ENCODE assay signal across 10 mouse cellular contexts in genomic region chr13:28720169-28720568, GRCm38 (mm10).
A peak's percentile ranks its signal among the peaks of the same experiment; 100 is the strongest.
DNase-seq lines count a peak whose midpoint lies in the region; ATAC-seq and TF ChIP-seq lines count a peak whose summit lies in the region.
"Had no signal": no experiment of that assay in that cellular context is flagged by ENCODE, and none has a peak within 500 bp of the region (broad histone marks: within the 10 kb centered on the region; RNA-seq: fewer than 3 reads in every experiment).

No protein-coding gene starts in this region.

- peak; percentile 86 for DNase-seq in brain, embryonic 14.5 days (ENCODE audit: low read depth)
- peak; percentile 21 for DNase-seq in hindbrain, embryonic 11.5 days (ENCODE audit: low spot score)
- no peak for DNase-seq in stomach, postnatal 0 days (ENCODE audit: low spot score)
- no peak for DNase-seq in gastrocnemius, postnatal 4 days (ENCODE audit: low spot score in 2 of 2)
- DNase-seq in gastrocnemius, postnatal 10 days: no peak

- peak overlapping the region; percentile 64 for H3K27ac ChIP-seq in heart, embryonic 16.5 days (ENCODE audit: low read length)
- no peak overlapping the region for H3K27ac ChIP-seq in heart, embryonic 11.5 days (ENCODE audit: low read depth, low read length)
- 0 out of 2 replicates have a peak overlapping the region, but pooled peaks have one; percentile 21 for H3K27ac ChIP-seq in hindbrain, embryonic 11.5 days (ENCODE audit: low read depth, low read length)
- peak overlapping the region; percentile 64 for H3K27ac ChIP-seq in neural tube, embryonic 15.5 days (replicated peaks)
- H3K27ac ChIP-seq in stomach, postnatal 0 days (replicated peaks): no peak overlapping the region

- no peak for TF ChIP-seq CTCF in brain, embryonic 14.5 days (IDR thresholded peaks at IDR 0.05; ENCODE audit: borderline replicate concordance, extremely low read depth, insufficient read depth, insufficient read length)
- no peak for TF ChIP-seq CTCF in stomach, postnatal 0 days (IDR thresholded peaks at IDR 0.05; ENCODE audit: low read depth)

- no peak for TF ChIP-seq EP300 in stomach, postnatal 0 days (optimal IDR thresholded peaks at IDR 0.05)

- WGBS in heart, embryonic 16.5 days: 55% methylated on average over 11 of the region's 11 CpGs
- WGBS in heart, embryonic 11.5 days (ENCODE audit: insufficient replicate concordance): 61% methylated on average over 11 of the region's 11 CpGs
- WGBS in hindbrain, embryonic 11.5 days: 71% methylated on average over 11 of the region's 11 CpGs
- 61% methylated on average over 11 of the region's 11 CpGs for WGBS in neural tube, embryonic 15.5 days
- WGBS in stomach, postnatal 0 days: 69% methylated on average over 11 of the region's 11 CpGs

- no peaks in the 10 kb centered on the region for H3K9me3 ChIP-seq in heart, embryonic 16.5 days (replicated peaks; ENCODE audit: control insufficient read depth, low read length)
- no peaks in the 10 kb centered on the region for H3K9me3 ChIP-seq in heart, embryonic 11.5 days (replicated peaks; ENCODE audit: control insufficient read depth, low read length)
- no peaks in the 10 kb centered on the region for H3K9me3 ChIP-seq in hindbrain, embryonic 11.5 days (ENCODE audit: control insufficient read depth, low read length)
- no peaks in the 10 kb centered on the region for H3K9me3 ChIP-seq in neural tube, embryonic 15.5 days (replicated peaks)
- H3K9me3 ChIP-seq in stomach, postnatal 0 days (ENCODE audit: control insufficient read depth, low read length): no peaks in the 10 kb centered on the region
- H3K9me3 ChIP-seq: G1E had no signal

- peak overlapping the region; percentile 17 for H3K4me2 ChIP-seq in heart, embryonic 16.5 days (ENCODE audit: low read depth, low read length)
- H3K4me2 ChIP-seq in heart, embryonic 11.5 days: no peak overlapping the region
- H3K4me2 ChIP-seq in hindbrain, embryonic 11.5 days (replicated peaks; ENCODE audit: low read depth, low read length): no peak overlapping the region
- H3K4me2 ChIP-seq in neural tube, embryonic 15.5 days: 0 out of 2 replicates have a peak overlapping the region, but pooled peaks have one; percentile 9
- no peak overlapping the region for H3K4me2 ChIP-seq in stomach, postnatal 0 days (replicated peaks; ENCODE audit: low read depth)

- no peaks in the 10 kb centered on the region for H3K27me3 ChIP-seq in heart, embryonic 16.5 days (ENCODE audit: control insufficient read depth, insufficient read depth, low read length)
- no peaks in the 10 kb centered on the region for H3K27me3 ChIP-seq in heart, embryonic 11.5 days (ENCODE audit: control insufficient read depth, insufficient read depth, low read length)
- no peaks in the 10 kb centered on the region for H3K27me3 ChIP-seq in hindbrain, embryonic 11.5 days (ENCODE audit: control insufficient read depth, insufficient read depth, low read length)
- H3K27me3 ChIP-seq in neural tube, embryonic 15.5 days (replicated peaks): no peaks in the 10 kb centered on the region
- H3K27me3 ChIP-seq in stomach, postnatal 0 days (ENCODE audit: control insufficient read depth, insufficient read depth, low read length): no peaks in the 10 kb centered on the region

- 0 out of 2 replicates have a peak overlapping the region, but pooled peaks have one; percentile 21 for H3K9ac ChIP-seq in heart, embryonic 16.5 days (ENCODE audit: low read length)
- no peak overlapping the region for H3K9ac ChIP-seq in heart, embryonic 11.5 days (ENCODE audit: low read depth, low read length)
- H3K9ac ChIP-seq in hindbrain, embryonic 11.5 days (ENCODE audit: low read depth, low read length): no peak overlapping the region
- no peak overlapping the region for H3K9ac ChIP-seq in neural tube, embryonic 15.5 days (replicated peaks)
- H3K9ac ChIP-seq in stomach, postnatal 0 days (ENCODE audit: low read length): no peak overlapping the region

- no peak for TF ChIP-seq POLR2A in brain, embryonic 14.5 days (IDR thresholded peaks at IDR 0.05; ENCODE audit: borderline replicate concordance, extremely low read depth, insufficient read depth, insufficient read length, poor library complexity, severe bottlenecking)

- no peaks in the 10 kb centered on the region for H3K36me3 ChIP-seq in heart, embryonic 16.5 days (ENCODE audit: control insufficient read depth, insufficient read depth)
- no peaks in the 10 kb centered on the region for H3K36me3 ChIP-seq in heart, embryonic 11.5 days (ENCODE audit: control insufficient read depth, insufficient read depth, low read length)
- no peaks in the 10 kb centered on the region for H3K36me3 ChIP-seq in hindbrain, embryonic 11.5 days (ENCODE audit: control insufficient read depth, insufficient read depth, low read length)
- H3K36me3 ChIP-seq in neural tube, embryonic 15.5 days: no peaks in the 10 kb centered on the region
- H3K36me3 ChIP-seq in stomach, postnatal 0 days (ENCODE audit: control insufficient read depth, insufficient read depth, low read length): no peaks in the 10 kb centered on the region
- H3K36me3 ChIP-seq: G1E had no signal

- H3K4me1 ChIP-seq in heart, embryonic 16.5 days (ENCODE audit: control insufficient read depth, insufficient read depth, low read length): peaks cover 48% of the 10 kb centered on the region
- peaks cover 35% of the 10 kb centered on the region for H3K4me1 ChIP-seq in heart, embryonic 11.5 days (ENCODE audit: control insufficient read depth, insufficient read depth, low read length)
- peaks cover 11% of the 10 kb centered on the region for H3K4me1 ChIP-seq in hindbrain, embryonic 11.5 days (replicated peaks; ENCODE audit: control insufficient read depth, insufficient read depth, low read length)
- peaks cover 42% of the 10 kb centered on the region for H3K4me1 ChIP-seq in neural tube, embryonic 15.5 days
- H3K4me1 ChIP-seq in stomach, postnatal 0 days (replicated peaks; ENCODE audit: control insufficient read depth, insufficient read depth): 0 out of 2 replicates have a peak, but pooled peaks cover 5% of the 10 kb centered on the region

- no peak for ATAC-seq in heart, embryonic 16.5 days (replicated peaks; ENCODE audit: extremely low read depth, insufficient read depth, low FRiP score)
- no peak for ATAC-seq in heart, embryonic 11.5 days (replicated peaks; ENCODE audit: insufficient number of reproducible peaks, low FRiP score, low TSS enrichment)
- no peak for ATAC-seq in hindbrain, embryonic 11.5 days (ENCODE audit: low FRiP score)
- no peak for ATAC-seq in neural tube, embryonic 15.5 days (ENCODE audit: low FRiP score)
- no peak for ATAC-seq in stomach, postnatal 0 days (ENCODE audit: low FRiP score, low TSS enrichment)

- H3K4me3 ChIP-seq in heart, embryonic 16.5 days (ENCODE audit: low read length): no peak overlapping the region
- no peak overlapping the region for H3K4me3 ChIP-seq in heart, embryonic 11.5 days (ENCODE audit: low read depth, low read length)
- H3K4me3 ChIP-seq in hindbrain, embryonic 11.5 days (ENCODE audit: low read depth, low read length): no peak overlapping the region
- H3K4me3 ChIP-seq in neural tube, embryonic 15.5 days (replicated peaks): no peak overlapping the region
- H3K4me3 ChIP-seq in stomach, postnatal 0 days (ENCODE audit: low read depth, low read length): no peak overlapping the region
- H3K4me3 ChIP-seq: myocyte had no signal

Comparison
In these comparisons a context has a peak if more than half of its experiments do, and no peak if none do; other contexts are left out.
1. H3K27ac ChIP-seq: peak in heart, embryonic 16.5 days (single experiment), hindbrain, embryonic 11.5 days (single experiment) and neural tube, embryonic 15.5 days (single experiment); none in heart, embryonic 11.5 days (single experiment) and stomach, postnatal 0 days (single experiment).
2. H3K4me2 ChIP-seq: peak in heart, embryonic 16.5 days (single experiment) and neural tube, embryonic 15.5 days (single experiment); none in heart, embryonic 11.5 days (single experiment), hindbrain, embryonic 11.5 days (single experiment) and stomach, postnatal 0 days (single experiment).
3. DNase-seq: peak in brain, embryonic 14.5 days (single experiment) and hindbrain, embryonic 11.5 days (single experiment); none in stomach, postnatal 0 days (single experiment), gastrocnemius, postnatal 4 days (0 of 2) and gastrocnemius, postnatal 10 days (single experiment).